Mouse (Mus musculus): Measurements from ENCODE around the gene Psmg1. TPM values are rescaled to one million over a fixed set of nuclear protein-coding genes. Genes with fewer than 3 reads are reported as not detected.
"Not testable (repeated sequence)": the region's sequence is repeated elsewhere in the genome, so short reads cannot be mapped to it uniquely, and the experiment has no call there.

Gene Psmg1
- polyA plus RNA-seq, 1 experiment, result 1.6 TPM

DNA sequence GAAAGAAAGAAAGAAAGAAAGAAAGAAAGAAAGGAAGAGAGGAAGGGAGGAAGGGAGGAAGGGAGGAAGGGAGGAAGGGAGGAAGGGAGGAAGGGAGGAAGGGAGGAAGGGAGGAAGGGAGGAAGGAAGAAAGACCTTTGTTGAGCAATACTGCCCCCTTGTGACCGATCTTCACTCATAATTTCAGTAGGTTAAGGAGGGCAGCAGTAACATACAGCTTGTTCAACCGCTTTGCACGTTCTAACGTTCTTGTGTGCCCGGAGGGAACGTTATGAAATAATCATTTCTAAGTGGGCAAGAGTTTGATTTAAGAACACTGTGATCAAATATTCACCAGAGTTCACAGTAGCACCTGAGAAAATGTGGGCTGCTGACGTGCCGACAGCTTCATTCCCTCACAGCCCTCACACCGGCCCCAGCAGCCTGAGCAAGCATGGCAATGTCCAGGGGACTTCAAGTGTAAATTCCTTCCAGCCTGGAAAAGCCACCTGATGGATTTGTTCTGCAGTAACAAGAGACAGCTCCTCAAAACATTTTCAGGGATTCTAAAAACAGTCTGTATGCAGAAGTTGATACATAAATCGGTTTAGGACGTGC lies 26.2 kb downstream of the Psmg1 start:
- Histone ChIP-seq H3K4me3 (replicated peaks) (no peak overlapping the region), H3K4me1 (ENCODE audit: control insufficient read depth) (no peaks in the 10 kb centered on the region), H3K27me3 (ENCODE audit: control insufficient read depth) (no peaks in the 10 kb centered on the region), H3K36me3 (ENCODE audit: control insufficient read depth) (no peaks in the 10 kb centered on the region), H3K9me3 (ENCODE audit: control insufficient read depth, low read length) (no peaks in the 10 kb centered on the region)
- TF ChIP-seq TAL1 (IDR thresholded peaks at IDR 0.05; ENCODE audit: low read length) (no peak), GATA1 (IDR thresholded peaks at IDR 0.05; ENCODE audit: low read length) (no peak)

DNA sequence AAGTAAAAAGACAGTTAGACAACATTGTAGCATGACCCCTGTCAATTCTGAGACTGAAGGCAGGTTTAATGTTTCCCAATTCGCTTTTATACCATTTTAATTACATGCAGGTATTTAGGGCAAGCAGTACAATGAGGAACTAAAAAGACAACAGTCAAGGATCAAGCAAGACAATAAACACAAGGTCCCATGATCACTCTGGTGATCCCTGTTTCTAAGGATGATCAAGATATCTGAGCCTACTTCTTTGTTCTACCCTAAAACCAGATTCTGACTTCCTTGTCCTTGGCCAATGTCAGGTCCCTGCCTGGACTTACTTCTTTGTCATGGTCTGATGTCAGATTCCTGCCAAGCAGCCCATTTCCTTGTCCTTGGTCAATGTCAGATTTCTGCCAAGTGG lies 29.3 kb downstream of the Psmg1 start:
- not testable (repeated sequence) for H3K4me1 ChIP-seq (ENCODE audit: control insufficient read depth)

DNA sequence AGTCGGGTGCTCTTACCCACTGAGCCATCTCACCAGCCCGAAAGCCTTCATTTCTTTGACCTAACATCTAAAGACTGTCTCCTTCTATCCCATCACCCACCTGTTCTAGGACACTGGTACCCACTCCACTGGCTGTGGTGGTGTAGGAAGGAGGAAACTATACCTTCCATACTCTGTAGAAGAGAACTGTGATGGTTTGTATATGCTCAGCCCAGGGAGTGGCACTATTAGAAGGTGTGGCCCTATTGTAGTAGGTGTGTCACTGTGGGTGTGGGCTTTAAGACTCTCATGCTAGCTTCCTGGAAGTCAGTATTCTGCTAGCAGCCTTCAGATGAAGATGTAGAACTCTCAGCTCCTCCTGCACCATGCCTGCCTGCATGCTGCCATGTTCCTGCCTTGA lies 30.1 kb downstream of the Psmg1 start:
- not testable (repeated sequence) for H3K4me1 ChIP-seq (ENCODE audit: control insufficient read depth); H3K4me3 ChIP-seq (replicated peaks); H3K36me3 ChIP-seq (ENCODE audit: control insufficient read depth); H3K27me3 ChIP-seq (ENCODE audit: control insufficient read depth); H3K9me3 ChIP-seq (ENCODE audit: control insufficient read depth, low read length)

More for the DNA sequence above, 29.3 kb downstream of the Psmg1 start:
- not testable (repeated sequence) for H3K9me3 ChIP-seq (ENCODE audit: control insufficient read depth, low read length); H3K4me3 ChIP-seq (replicated peaks); H3K36me3 ChIP-seq (ENCODE audit: control insufficient read depth); H3K27me3 ChIP-seq (ENCODE audit: control insufficient read depth)

DNA sequence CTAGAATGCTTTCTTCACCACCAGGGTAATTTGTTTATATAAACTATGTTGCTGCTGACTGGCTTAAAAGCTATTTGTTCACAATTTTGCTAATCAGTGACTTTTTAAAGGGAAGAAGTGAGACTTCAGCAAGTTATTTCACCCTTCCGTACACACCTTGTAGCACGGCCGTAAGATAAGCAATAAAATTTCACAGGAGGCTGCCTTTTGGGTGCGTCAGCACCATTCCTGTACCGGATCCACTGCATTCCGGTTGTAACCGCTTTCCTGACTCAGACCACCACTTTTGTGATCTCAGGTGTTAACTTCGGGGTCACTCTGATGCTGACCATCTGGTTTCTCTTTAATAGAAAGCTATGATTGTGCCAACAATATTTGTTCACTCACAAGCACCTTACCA lies 32.7 kb downstream of the Psmg1 start:
- no peaks in the 10 kb centered on the region for H3K36me3 ChIP-seq (ENCODE audit: control insufficient read depth)
- H3K4me1 ChIP-seq (ENCODE audit: control insufficient read depth), result no peaks in the 10 kb centered on the region
- no peak overlapping the region for H3K4me3 ChIP-seq (replicated peaks)
- no peaks in the 10 kb centered on the region for H3K27me3 ChIP-seq (ENCODE audit: control insufficient read depth)
- H3K9me3 ChIP-seq (ENCODE audit: control insufficient read depth, low read length), result peaks cover 4% of the 10 kb centered on the region; the same call in 1 of the 2 replicates
- TF ChIP-seq GATA1 (IDR thresholded peaks at IDR 0.05; ENCODE audit: low read length), result no peak
- no peak for TF ChIP-seq TAL1 (IDR thresholded peaks at IDR 0.05; ENCODE audit: low read length)

DNA sequence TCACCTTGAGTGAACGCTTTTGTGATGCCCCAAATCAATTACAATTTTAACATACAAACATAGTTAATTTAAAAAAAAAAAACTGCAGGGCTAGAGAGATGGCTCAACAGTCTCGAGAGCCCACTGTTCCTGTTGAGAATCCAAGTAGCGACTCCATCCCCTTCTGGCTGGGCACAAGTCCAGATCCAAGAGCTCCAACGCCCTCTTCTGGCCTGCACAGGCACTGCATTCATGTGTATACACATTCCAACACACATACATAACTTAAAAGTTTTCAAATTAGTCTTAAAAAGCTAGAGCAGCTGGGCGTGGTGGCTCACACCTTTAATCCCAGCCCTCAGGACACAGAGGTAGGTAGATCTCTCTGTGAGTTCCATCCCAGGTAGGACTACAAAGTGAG lies 34.1 kb downstream of the Psmg1 start:
- TF ChIP-seq GATA1 (IDR thresholded peaks at IDR 0.05; ENCODE audit: low read length), result no peak
- no peak for TF ChIP-seq TAL1 (IDR thresholded peaks at IDR 0.05; ENCODE audit: low read length)
- H3K4me1 ChIP-seq (ENCODE audit: control insufficient read depth), result no peaks in the 10 kb centered on the region
- no peaks in the 10 kb centered on the region for H3K36me3 ChIP-seq (ENCODE audit: control insufficient read depth)
- peaks cover 4% of the 10 kb centered on the region; the same call in 1 of the 2 replicates for H3K9me3 ChIP-seq (ENCODE audit: control insufficient read depth, low read length)
- H3K4me3 ChIP-seq (replicated peaks), result no peak overlapping the region
- no peaks in the 10 kb centered on the region for H3K27me3 ChIP-seq (ENCODE audit: control insufficient read depth)

DNA sequence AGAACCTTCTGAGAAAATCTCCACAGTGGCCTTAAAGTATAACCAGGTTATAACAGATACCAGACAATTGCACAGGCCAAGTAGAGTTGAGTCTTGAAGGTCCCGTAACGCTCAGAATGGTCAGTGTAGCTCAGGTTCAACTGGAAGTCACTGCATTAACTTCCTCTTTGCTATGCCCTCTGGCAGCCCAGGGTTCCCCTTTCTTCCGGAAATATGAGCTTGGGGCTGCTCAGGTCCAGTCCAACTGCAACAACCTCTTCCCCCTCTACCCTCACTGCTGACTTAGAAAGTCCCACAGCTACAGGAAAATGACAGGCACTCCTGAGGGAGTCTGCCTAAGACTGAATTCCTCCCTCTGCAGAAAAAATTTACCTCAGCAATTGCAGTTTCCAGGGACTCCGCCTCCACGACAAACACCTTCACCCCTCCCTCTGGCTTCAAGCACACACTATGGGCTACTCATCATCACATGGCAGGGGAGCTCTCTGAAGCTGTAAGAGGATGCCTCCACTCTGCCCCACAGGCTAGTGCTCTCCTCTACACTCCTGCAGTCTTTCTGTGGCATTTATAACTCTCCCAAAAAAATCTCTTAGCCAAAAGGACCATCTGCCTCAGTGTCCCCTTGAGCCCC lies 34.9 kb downstream of the Psmg1 start:
- H3K36me3 ChIP-seq (ENCODE audit: control insufficient read depth), result no peaks in the 10 kb centered on the region
- TF ChIP-seq TAL1 (IDR thresholded peaks at IDR 0.05; ENCODE audit: low read length) (no peak), GATA1 (IDR thresholded peaks at IDR 0.05; ENCODE audit: low read length) (no peak)

DNA sequence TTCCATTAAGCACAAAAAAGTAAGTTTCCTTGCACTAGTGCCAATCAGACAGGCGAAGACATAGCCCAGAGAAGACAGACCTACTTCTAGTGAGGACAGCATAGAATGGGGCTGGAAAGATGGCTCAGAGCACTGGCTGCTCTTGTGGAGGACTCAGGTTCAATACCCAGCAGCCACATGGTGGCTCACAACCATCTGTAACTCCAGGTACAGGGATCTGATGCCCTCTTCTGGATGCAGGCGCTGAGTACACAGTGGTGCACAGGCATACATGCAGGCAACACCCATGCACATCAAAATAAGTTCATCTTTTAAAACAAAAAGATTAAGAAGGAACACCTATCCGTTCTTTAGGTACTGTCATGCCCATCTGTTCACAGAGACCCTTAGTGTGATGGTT lies 36.4 kb downstream of the Psmg1 start:
- Histone ChIP-seq H3K4me1 (ENCODE audit: control insufficient read depth) (no peaks in the 10 kb centered on the region), H3K36me3 (ENCODE audit: control insufficient read depth) (no peaks in the 10 kb centered on the region), H3K4me3 (replicated peaks) (no peak overlapping the region), H3K27me3 (ENCODE audit: control insufficient read depth) (no peaks in the 10 kb centered on the region), H3K9me3 (ENCODE audit: control insufficient read depth, low read length) (peaks cover 4% of the 10 kb centered on the region; the same call in 1 of the 2 replicates)
- TF ChIP-seq GATA1 (IDR thresholded peaks at IDR 0.05; ENCODE audit: low read length) (no peak), TAL1 (IDR thresholded peaks at IDR 0.05; ENCODE audit: low read length) (no peak)

More for the DNA sequence above, 34.9 kb downstream of the Psmg1 start:
- Histone ChIP-seq H3K4me3 (replicated peaks) (no peak overlapping the region), H3K9me3 (ENCODE audit: control insufficient read depth, low read length) (peaks cover 4% of the 10 kb centered on the region; the same call in 1 of the 2 replicates), H3K4me1 (ENCODE audit: control insufficient read depth) (no peaks in the 10 kb centered on the region), H3K27me3 (ENCODE audit: control insufficient read depth) (no peaks in the 10 kb centered on the region)

DNA sequence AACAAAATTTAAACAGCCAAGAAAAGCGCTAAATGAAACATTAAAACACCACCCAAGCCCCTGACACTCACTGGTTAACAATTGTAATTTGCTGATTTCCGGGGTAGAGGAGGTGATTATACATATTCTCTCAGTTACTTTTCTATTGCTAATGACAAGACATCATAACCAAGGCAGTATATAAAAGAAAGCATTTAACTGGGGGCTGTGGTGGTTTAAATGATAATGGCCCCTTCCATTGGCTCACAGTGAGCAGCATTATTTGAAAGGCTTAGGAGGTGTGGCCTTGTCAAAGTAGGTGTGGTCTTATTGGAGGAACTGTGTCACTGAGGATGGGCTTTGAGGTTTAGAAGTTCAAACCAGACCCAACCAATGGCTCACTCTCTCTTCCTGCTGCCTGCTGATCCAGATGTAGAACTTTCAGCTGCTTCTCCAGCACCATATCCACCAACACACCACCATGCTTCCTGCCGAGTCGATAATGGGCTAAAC lies 37.6 kb downstream of the Psmg1 start:
- no peak overlapping the region for H3K4me3 ChIP-seq (replicated peaks)
- H3K9me3 ChIP-seq (ENCODE audit: control insufficient read depth, low read length), result peaks cover 4% of the 10 kb centered on the region; the same call in 1 of the 2 replicates
- no peaks in the 10 kb centered on the region for H3K27me3 ChIP-seq (ENCODE audit: control insufficient read depth)
- no peak for TF ChIP-seq GATA1 (IDR thresholded peaks at IDR 0.05; ENCODE audit: low read length)
- TF ChIP-seq TAL1 (IDR thresholded peaks at IDR 0.05; ENCODE audit: low read length), result no peak
- no peaks in the 10 kb centered on the region for H3K4me1 ChIP-seq (ENCODE audit: control insufficient read depth)
- no peaks in the 10 kb centered on the region for H3K36me3 ChIP-seq (ENCODE audit: control insufficient read depth)

DNA sequence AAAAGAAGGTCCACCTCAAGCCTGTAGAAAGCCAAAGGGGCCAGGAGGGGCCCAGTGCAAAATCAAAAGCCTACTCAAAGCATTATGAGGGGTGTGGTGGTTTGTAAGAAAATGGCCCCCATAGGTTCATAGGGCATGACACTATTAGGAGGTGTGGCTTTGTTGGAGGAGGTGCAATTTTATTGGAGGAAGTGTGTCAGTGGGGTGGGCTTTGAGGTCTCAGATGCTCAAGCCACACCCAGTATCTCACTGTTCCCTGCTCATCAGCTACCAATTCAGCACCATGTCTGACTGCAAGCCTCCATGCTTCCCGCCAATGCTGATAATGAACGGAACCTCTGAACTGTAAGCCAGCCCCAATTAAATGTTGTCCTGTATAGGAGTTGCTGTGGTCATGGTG lies 39.3 kb downstream of the Psmg1 start:
- TF ChIP-seq GATA1 (IDR thresholded peaks at IDR 0.05; ENCODE audit: low read length), result no peak
- TF ChIP-seq TAL1 (IDR thresholded peaks at IDR 0.05; ENCODE audit: low read length), result no peak
- Histone ChIP-seq H3K27me3 (ENCODE audit: control insufficient read depth) (no peaks in the 10 kb centered on the region), H3K36me3 (ENCODE audit: control insufficient read depth) (no peaks in the 10 kb centered on the region), H3K9me3 (ENCODE audit: control insufficient read depth, low read length) (peaks cover 4% of the 10 kb centered on the region; the same call in 1 of the 2 replicates), H3K4me1 (ENCODE audit: control insufficient read depth) (no peaks in the 10 kb centered on the region), H3K4me3 (replicated peaks) (no peak overlapping the region)

Measured in erythroblast, embryonic 14.5 days (primary cell).